Mouse (Mus musculus) kidney, postnatal 10 days (tissue): Measurements from ENCODE around the gene Tmem255b.

Source experiments
- DNase-seq: peaks from one replicate; pipeline ENCODE4 v3.0.0; 2021; ENCODE audit warnings: mixed read lengths

The Tmem255b gene

DNA sequence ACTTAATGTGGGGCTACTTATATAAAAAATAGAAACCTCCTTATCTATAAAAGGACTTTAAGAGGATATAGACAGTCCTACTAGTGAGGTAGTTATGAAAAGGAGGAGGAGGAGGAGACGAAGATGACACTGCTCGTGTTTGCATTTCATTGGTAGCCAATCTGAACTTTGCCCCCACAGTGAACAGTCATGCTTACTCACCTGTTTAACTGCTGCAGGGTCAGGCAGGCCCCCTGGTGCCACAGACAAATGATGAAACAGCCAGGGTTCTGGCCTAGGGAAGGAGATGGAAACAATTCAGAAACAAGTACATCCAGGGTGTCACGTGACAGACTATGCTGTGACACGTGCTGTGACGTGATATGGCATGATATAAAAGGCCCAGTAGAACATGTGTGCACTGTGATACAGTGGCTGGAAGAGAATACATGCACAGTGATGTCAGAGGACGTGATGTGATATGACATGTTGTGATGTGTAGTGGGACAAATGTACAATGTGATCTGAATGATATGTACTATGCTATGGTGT, 16.8 kb downstream of the Tmem255b start:
- DNase-seq, result no peak

DNA sequence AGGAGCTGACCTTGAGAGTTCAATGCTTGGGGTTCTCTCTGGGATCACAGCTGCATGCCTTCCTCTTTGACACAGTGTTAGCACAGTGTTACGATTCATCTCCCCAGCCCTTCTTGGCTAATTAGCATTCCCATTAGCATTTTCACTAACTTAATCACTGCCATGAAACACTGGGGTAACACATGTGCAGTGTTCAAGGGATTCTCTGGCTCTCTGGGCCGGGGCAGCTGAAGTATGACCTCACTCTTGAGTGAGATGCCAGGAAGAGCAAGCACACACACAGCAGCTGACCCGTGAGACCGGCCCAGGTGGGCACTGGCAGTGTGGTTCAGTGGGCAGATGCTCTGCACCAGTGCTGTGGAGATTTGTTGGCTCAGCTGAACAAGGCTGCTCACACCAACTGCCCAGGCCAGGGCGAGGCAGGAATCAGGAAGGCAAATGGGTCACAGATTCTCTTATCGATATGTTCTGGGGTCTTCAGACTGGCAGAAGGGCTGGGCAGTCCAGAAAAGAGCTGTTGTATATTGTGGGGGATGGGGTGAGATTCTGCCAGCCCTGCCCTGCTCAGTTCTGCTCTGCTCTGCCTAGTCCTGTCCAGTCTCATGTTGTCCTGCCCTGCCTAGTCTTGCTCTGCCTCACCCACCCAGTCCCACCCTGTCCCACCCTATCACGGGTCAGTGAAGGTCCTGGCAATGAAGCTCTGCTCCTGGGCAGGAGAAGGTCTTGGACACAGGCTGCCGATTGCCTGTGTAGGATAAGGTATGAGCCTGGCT, 19.5 kb downstream of the Tmem255b start:
- DNase-seq, result no peak

DNA sequence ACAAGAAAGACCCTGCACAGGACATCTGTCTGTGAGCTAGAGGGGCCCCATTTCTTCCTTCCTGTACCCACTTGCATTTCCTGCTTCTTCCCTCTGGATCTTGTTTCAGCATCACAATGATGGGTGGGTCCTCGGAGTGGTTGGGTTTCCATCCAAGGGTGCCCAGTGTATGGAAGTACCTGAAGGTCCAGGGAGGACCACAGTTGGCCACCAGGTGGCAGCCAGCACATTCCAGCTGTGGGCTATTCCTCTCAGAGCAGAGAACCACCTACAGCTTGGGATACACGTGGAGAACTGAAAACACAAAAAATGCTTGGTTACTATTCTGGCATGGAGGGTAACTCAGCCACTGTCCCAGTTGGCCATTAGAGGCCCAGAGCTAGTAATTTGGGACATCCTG, 20.3 kb downstream of the Tmem255b start:
- peak; percentile 83 for DNase-seq

DNA sequence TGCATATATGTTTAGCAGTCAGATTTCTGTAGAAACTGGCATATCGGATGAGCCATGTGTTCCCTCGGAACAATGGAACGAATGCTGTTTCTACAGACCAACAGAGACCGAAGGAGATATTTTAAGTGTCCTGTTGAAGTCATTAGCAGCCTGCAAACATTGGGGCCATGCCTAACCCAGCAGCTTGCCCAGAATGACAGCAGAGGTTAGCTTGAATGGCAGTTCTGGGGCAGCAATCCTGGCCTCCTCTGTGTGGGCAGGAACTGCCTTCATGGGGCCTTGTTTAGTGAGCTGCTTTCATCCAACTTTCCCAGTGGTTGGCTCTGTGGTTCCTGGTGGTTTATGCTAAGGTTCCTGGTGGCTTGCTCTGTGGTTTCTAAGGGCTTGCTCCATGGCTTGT, 24.4 kb downstream of the Tmem255b start:
- DNase-seq, result no peak

DNA sequence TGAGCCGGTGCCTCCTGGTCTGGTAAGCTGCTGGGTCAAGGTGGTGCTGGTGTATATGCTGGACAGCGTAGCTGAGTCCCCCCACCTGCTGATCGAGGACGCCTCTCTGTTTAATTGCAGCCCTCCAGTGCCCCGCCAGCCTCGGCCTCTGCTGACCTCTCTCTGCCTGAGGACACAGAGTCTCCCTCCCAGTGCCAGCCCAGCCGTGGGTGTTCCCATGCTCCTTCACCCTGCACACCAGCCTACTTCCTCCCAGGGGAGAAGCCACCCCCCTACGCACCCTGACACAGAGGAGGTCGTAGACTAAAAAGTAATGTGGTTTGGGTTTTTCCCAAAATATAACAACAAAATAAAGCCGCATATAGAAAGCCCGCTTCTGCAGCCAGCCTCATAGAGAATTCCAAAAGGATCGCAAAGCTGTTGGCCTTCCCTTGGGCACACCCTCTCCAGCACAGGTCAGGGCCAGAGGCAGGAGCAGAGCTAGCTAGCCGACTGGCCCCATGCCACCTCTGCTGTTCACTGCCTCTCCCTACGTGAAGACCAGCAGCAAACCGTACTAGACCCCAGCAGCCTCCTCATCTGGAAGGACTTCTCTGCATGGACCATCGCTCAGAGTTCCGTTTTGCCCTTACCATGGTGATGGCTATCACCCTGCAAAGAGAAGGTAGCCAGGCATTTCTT, 26.2 kb downstream of the Tmem255b start:
- no peak for DNase-seq

DNA sequence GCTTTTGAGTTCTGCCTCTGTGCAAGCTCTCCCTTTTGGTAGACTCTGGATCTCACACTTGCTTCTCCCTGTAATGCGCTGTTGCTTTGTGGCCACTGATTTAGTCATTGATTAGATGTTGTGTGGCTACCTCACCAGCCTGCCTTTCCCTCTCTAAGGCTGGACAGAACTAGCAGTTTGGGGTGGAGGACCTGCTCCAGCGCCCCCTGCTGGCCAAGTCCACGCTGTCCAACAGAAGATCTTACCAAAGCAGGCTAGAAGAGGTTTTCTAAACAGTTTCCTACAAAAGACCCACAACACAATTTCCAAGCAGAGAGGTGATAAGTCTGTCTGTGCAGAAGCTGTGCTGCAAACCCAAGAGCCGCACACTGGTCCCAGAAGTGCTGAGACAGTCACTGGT, 26.9 kb downstream of the Tmem255b start:
- DNase-seq, result peak; percentile 88

DNA sequence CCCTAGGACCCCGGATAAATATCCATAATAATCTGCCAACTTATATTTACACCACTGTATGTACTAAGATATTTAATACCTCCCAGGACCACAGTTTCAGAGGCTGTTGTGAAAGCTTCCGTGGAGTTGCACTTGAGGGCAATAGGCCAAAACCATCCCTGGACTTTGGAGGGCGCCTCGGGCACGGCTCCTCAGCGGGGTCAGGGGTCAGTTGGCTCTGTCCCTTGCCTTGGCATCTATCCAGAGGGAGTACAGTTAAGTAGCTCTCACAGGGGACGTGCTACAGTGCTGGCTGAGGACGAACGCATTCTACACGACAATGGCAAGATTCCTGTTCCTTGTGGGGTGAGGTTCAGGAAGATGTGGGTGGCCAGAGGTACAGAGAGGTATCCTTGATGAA, 27.4 kb downstream of the Tmem255b start:
- DNase-seq, result peak; percentile 88

DNA sequence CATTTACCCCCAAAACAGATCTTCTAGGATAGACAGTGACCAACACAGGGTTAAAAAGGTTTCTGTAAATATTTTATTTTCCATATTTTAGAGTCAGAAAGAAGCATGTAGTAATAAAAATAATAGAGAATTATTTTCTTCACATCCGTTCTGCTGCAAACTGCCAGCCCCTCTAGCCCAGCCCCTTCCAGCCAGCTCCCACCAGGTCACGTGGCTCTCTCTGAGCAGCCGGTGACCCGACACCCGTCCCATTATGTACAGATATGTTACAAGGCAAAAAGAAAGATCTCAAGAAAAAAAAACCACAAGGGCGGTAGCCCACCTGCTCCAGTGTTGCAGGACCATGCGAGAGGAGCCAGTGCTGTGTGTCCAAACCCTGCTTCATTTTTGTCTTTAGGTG, 30.3 kb downstream of the Tmem255b start:
- peak; percentile 75 for DNase-seq

DNA sequence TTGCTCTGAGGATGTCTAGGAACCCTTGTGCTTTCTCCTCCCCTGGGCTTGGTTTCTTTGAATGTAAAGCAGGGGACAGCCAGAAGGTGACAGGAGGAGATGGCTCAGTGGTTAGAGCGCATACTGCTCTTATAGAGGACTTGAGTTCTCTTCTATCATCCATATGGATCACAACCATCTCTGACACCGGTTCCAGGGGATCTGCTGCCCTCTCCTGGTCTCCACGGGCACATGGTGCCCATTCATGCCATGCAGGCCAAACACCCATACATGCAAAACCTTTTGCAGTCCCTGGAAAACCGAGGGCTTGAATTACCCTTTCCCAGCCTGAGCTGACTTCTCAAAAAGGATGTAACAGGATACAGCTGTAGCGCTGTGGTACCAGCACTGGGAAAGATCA, 32.0 kb downstream of the Tmem255b start:
- DNase-seq, result peak; percentile 49

DNA sequence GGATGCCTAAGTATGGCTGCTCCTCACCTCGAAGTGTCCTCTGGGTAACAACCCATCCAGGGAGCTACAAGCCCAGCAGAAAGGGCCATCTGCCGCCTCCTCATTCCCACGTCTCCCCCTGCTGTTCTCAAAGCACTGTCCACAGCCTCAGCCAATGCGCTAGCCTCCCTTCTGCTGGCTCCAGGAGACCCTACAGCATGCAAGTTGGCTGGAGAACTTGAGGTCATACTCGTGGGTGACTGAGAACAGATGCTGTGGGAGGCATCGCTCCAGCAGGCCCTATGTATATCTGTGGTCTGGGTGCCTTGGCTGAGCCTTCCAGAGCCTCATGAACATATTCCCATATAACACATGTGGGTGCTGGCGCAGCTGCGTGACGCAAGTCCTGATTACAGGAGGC, 33.7 kb downstream of the Tmem255b start:
- DNase-seq, result peak; percentile 48

DNA sequence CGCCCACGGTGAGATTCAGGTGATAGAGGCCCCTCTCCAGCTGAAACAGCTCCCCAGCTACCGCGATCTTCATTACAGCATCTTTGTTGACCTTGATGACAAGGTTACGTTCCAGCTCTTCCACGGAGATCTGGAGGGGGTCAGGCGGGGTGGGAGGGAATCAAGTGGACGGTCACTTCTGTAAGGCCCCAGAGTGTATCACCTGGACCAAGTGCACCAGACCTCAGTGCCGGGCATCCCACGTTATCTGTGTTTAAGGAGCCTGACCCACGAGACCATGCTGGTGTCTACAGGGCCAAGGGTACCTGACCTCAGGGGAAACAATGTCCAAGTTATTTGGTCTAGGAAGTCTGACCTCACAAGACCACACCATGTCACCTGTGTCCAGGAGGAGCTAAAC, 36.5 kb downstream of the Tmem255b start:
- no peak for DNase-seq

DNA sequence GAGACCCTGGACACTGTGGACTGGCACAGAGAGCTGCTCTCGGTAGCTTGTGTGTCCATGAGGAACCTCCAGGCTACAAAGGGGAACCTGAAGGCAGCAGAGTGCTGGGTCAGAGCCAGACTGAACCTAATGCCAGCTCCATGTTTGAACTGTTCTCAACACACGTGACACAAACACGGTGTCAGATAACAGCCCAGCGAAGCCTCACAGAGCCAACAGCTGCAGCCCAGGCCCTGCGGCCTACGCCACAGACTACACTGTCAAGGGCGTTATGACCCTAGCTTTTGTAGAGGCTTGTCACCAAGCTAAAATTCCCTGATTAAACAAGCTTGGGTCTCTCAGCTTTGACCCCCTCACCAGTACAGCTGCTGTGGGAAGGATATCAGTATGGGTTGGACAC, 37.3 kb downstream of the Tmem255b start:
- peak; percentile 48 for DNase-seq

DNA sequence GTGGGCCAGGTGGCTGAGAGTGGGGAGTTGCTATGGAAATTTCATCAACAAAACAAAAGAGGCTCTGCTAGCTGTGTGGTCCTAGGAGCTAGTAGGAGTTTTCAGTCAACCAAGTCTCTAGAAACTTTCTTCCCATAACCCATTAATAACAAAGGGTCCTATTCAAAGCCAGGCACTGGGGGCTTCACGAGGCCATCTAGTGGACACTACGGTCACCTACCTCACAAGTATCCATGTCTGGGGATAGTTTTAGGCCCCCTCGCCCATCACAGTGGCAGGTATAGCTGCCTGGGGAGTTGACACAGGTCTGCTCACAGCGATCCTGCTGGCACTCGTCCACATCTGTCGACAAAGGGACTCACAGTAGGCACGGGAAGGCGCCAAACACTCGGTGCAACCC, 40.9 kb downstream of the Tmem255b start:
- no peak for DNase-seq

DNA sequence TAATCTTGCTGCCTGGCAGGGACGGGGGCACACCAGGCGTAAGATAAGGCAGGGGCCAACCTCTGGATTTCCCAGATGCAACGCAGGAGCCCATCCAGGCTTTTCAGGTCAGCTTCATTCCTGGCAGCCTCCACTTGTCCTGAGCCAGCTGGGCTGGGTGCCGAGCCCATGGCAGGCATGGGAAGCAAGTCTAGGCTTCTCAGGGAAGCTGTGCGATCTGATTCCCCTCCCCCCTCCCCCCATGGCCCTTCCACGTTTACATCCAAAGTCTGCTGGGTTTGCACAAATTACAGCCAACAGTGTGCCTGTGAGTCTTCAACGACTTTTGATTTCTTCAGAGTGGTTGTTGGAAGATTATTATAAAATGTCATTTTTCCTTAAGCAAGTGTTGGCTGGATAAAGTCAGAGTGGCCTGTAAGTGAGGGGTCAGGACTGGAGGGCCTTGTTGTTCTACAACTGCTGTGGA, 46.1 kb downstream of the Tmem255b start:
- DNase-seq, result no peak

DNA sequence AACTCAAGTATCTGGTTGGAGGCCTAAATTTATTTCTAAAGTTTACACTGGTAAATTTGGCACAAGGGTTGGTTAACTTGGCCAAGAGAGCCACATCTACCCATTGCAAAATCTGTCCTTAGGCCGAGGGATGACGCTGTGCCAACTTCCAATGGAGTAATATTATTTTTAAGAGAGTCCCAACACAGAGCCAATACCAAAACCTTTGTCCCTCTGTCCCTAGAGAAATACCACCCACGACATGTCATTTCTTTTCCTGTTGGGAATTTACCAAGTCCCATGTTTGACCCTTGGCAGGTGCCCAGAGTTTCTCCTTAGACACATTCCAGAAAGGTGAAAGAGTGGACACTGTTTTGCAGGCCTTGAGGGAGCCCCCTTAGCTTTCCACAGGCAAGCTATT, 46.6 kb downstream of the Tmem255b start:
- peak; percentile 63 for DNase-seq

DNA sequence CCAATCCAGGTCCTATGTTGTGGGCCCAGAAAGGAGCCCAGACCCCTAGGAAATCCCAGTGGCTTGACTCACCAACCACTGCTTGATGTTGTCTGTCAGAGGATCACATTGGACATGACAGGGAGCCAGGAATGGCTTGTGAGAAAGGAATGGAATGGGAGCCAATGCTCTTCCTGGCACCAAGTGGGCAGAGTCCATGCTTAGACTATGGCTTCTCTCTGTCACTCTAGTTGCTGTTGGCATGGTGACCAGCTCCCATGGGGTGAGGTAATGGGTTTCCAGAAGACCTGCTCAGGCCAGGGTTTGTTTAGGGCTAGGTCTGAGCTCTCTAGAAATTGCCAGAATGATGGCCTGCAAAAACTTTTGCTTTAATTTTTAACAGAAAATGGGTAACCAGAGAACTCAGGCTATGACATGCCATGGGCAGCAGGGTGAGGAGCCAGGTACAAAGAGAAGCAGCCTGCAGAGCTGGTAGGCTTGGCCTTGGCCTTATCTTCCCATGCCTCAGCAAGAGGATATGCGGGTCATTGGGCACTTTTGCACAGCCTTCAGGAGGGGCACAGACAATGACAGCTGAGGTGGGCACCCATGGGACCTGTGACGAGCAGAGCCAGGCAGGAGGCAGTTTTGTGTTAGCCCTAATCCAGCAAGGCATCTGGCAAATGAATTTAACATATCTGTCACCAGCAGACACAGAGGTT, 47.3 kb downstream of the Tmem255b start:
- DNase-seq, result peak; percentile 63

DNA sequence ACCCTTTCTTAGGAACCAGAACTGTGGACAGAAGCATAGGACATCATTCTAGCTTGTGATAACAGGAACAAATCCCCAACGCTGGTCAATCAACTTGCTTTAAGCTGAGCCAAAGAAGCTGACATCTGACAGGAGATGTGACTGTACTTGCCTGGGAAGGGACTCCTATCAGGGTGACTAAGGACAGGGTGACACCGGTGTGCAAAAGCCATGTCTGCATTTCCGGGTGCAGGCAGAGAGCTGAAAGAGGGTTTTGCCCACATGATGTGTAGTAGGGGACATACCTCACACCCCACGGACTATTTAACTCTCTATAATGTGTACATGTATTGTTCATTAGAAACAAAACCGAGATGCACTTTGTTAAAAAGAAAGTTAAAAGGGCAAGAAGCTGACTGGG, 48.2 kb downstream of the Tmem255b start:
- DNase-seq, result no peak

DNA sequence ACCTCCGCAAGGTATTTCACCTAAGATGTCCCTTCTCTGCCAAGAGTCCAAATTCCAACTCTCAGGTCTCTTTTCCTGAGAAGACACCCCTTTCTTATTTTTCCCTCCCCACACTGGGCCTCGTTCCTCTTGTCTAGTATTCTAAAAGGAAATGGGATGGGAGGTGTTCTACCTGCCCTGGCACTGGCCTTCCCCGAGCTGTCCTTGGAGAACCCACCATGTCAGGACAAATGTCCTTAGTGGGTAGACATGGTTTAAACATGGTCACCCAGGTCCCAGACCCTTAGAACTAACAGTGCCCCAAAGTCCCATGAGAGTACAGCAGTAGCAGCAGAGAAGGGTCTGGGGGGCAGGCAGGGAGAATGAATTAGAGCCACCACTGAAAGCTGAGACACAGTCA, 54.4 kb downstream of the Tmem255b start:
- DNase-seq, result no peak

DNA sequence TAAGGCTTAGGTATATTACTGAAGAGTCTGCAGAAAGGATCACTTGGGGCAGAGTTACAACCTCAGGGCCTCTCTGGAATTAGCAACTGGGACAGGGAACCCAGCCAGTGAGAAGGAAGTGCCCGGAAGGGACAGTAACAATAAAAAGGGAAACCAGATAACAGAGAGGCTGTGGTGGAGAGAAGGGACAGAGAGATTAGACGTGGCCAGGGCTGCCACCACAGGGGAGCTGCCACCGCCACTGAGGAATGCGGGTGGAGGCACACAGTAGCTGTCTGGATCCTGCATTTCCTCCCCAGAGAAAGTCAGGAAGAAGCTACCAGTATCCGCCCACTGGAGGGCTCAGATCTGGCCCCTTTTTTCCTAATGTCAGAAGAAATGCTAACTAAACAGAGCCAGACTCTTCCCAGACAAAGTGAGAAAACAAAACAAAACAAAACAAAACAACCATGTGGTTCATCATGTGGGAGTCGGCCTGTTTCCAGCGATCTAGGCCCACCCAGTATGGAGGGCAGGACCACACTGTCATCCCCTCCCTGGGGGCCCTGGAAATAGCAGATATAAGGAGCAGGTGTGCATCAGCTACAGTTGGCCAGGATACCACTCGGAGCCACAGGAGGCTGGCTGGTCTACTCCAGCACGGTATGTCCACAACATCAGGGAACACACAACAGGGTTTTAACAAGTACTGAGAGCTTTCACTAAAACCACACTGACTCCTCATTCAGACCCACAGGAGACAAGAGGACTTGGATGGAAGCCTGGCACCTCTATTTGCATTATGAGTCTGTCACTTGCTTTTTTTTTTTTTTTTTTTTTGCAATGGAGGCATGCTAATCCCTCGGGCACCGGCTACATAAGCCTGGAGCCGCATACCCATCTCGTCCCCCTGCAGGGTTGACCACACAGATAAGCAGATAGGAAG, 55.3 kb downstream of the Tmem255b start:
- peak; percentile 45 for DNase-seq

DNA sequence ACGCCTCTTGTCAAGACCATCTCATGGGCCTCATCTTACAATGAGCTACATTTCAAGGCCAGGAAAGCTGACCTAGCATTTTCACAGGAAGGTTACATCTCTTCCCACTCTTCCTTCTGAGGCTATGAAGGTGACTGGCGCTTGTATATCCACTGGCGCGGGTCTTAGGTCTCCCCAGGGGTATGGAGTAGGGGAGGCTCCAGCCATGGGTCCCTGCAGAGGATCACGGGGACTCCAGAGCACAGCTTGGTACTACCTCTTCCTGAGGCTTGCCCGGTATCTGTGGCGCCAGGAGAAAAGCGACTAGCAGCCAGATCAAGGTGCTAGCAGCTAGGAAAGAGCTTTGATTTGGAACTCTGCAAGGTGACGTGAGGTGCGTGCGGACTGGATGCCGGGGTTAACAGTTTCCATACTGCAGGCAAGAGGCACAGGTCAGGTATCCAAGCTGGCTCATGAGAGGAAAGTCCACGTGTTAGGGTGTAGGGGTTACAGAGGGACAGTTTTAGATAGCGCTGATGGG, 56.6 kb downstream of the Tmem255b start:
- DNase-seq, result no peak

DNA sequence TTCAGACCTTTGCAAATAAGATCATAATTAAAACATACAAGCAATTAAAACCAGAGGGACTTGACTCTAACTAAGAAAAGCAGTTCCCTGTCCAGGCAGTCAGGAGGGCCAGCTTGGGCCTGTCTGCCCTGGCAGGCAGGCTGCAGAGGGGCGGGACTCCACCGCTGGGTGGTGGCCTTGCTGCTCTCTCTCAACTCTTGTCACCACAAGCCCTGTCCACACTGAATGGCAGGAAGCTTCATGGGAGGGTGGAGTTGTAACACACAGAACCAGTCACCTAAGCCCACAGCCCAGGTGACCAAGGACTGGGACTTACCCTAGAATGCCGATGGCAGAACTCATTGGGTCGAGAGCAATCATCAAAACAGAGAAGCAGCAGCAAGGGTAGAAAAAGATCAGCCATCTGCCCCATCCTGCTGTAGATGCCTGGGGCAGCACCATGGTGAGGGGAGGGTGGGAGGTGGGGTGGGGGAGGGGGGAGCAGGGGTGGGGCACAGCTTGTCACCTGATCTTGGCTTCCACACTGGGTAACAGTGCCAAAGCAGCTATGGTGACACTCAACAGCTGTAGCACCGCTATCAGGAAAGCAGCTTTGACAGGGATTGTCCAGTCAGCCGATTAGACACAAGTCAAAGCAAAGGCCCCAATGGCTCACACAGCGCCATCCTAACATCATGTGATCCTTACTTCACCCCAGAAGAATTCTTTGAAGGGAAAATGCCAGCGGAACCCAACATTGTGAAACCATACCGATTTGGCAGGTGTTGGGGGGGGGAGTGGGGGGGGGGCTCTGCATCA, 57.4 kb downstream of the Tmem255b start:
- DNase-seq, result peak; percentile 83
